Mouse (Mus musculus) mouse trophoblast stem cell (cell line): Measurements from ENCODE around the gene Cradd.

Experiments
- in situ Hi-C, 2 experiments: fragments of 300-500 bp; cut with MseI, MboI; formaldehyde crosslinking; loops; 2 replicates in 1 of 2; 3 replicates in 1 of 2; pipeline ENCODE4 v1.15.1; 2025

Gene Cradd

GRCm38 (mm10) chr10:95207423-95207822 is 116.5 kb downstream of the Cradd start:
- in situ Hi-C loops, result no loop called here

GRCm38 (mm10) chr10:95201514-95201913 is 122.4 kb downstream of the Cradd start:
- in situ Hi-C loops, result no loop called here

DNA sequence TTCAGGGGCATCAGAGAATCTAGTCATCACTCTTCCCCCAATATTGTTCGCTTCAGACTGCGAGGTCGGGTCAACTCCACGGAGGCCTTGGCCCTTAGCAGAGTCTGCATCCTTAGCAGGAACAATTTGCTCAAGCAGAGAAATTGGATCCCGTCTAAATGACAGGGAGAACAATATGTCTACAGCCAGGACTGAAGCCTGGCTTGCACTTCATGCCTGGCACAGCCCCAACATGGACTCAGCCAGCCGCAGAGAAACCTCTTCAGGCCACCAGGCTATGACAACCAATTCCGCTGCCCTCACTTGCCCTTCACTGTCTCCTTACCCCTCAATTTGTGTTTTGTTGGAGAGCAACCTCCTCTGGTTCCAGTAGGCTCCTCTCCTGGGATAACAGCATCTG is 123.6 kb downstream of the Cradd start:
- in situ Hi-C loops, result no loop called here

DNA sequence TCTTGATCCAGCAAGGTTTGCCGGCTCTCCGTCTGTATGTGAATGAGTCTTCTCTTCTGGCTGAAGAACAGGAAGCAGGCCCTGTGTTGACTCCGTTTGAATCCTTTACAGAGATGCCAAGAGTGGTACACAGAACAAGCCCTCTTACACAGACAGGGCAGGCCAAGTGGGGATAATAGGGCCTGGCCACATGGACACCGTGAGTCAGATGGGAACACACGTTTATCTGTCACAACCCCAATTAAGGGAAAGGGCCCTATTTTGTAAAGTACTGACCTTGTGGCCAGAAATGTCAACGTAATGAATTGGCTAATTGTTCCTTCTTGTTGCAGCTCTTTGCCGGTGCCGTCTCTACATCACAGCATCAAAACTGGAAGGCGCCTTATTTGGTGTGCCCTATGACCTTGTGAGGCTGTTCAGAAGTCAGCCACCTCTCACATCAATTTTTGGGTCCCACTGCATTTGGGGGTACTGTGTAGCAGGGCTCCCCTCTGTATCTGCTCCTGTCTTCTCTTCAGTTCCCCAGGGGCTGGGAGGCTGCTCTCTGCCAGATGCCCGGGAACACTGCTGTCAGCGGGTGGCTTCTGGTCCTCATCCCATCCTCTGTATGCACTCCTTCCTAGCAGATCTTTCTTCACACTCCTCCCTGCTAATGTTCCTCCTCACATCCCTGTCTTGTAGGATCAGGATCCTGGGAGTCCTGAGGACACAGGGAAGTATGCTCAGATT is 124.2 kb downstream of the Cradd start:
- in situ Hi-C loops, result no loop called here

- in situ Hi-C loops, result no loop called here
Measured at GRCm38 (mm10) chr10:95197377-95197776, 126.6 kb downstream of the Cradd start.

- in situ Hi-C loops, result no loop called here
Measured at GRCm38 (mm10) chr10:95195719-95196118, 128.2 kb downstream of the Cradd start.

- in situ Hi-C loops, result no loop called here
Measured at GRCm38 (mm10) chr10:95194776-95195175, 129.2 kb downstream of the Cradd start.

GRCm38 (mm10) chr10:95193875-95194281 is 130.1 kb downstream of the Cradd start:
- in situ Hi-C loops, result no loop called here

- in situ Hi-C loops, result no loop called here
Measured at GRCm38 (mm10) chr10:95191881-95192280, 132.1 kb downstream of the Cradd start.

- in situ Hi-C loops, result no loop called here
Measured at GRCm38 (mm10) chr10:95191151-95191655, 132.7 kb downstream of the Cradd start.

GRCm38 (mm10) chr10:95189550-95190211 is 134.3 kb downstream of the Cradd start:
- in situ Hi-C loops, result no loop called here

DNA sequence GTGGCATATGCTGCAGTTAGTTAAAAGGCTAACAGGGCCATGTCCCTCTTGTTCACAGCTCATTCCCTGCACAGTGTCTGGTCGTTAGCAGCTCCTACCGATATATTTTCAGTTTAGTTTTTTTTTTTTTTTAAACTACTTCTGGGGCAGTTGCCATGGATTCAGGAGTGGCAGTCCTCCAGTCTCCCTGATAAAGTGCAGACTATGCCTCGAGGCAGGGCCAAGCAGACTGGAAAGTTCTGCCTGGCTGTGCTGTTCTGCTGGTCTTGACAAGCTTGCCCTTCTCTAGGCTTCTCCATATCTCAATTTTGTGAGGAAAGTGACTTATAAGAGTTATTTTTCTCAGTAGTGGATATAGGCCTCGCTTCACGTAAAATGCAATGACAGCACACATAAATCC is 139.7 kb downstream of the Cradd start:
- in situ Hi-C loops, result no loop called here

DNA sequence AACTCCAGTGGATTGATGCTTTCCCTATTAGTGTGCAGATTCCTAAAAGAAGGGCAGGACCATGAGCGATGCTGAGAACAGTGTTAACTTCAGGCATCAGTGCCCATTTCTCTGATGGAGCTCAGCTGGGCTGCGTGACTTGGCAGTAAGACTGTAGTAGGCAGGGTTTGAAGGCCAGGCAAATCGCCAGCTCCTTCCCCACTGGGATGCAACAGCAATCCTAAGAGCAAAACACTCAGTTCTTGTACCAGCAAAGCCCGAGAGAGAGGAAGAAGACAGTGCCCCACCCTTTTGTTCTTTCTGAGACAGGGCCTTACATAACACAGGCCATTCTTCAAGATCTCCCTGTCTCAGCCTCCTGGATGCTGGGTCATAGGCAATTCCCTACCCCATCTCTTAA is 140.9 kb downstream of the Cradd start:
- in situ Hi-C loops, result no loop called here

DNA sequence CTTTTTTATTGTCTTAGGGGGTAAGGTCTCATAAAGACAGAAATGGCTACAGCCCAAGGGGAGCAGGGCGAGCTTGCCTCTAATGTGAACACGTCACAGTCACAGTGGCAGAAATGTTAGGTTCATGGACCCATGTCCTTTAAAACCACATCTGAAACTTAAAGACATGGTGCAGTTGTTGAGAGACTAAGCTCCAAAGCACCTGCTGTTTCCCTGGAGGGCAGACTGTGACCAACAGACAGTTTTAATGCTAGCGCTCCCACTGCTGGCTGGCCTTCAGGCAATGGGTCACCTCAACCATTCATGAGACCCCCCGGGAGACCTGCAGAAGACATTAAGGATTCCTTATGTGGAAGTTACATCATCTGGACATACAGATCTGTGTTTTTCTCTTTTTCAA is 141.5 kb downstream of the Cradd start:
- in situ Hi-C loops, result no loop called here

DNA sequence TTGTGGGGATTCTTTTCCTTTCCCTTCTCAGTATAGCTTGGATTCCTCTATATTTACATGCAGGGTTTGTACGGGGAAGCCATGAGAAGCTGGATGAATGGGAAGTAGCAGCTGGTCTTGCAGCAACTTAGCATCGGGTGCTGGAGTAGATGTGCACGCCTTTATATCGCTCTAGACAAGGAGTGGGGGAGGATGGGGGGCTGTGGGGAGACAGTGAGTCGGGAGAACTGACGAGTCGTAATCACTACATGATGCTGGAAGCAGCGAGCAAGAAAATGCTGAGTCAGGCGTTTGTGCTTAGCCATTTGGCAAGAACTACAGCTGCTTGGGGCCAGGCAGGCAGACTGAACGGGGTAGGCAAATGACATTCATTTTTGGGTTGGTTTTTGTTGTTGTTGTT is 142.4 kb downstream of the Cradd start:
- in situ Hi-C loops, result no loop called here

GRCm38 (mm10) chr10:95180900-95181299 is 143.0 kb downstream of the Cradd start:
- in situ Hi-C loops, result no loop called here

DNA sequence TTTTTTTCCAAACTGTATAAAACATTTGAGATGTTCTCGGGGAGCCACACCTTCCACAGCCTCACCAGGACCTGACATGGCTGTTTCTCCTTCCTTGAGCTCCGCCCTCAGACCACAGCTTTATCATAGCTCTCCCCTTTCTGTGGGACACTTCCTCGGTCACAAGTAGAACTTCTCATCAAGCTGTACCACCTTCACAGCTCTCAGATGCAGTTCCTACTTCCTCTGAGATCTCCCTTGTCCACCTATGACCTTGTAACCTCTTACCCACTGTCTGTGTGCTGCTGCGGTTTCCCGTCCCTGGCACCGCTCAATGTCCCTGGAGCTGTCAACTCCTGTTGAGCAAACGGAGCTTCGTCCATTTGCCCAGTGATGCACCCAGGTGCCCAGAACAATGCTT is 143.8 kb downstream of the Cradd start:
- in situ Hi-C loops, result no loop called here

DNA sequence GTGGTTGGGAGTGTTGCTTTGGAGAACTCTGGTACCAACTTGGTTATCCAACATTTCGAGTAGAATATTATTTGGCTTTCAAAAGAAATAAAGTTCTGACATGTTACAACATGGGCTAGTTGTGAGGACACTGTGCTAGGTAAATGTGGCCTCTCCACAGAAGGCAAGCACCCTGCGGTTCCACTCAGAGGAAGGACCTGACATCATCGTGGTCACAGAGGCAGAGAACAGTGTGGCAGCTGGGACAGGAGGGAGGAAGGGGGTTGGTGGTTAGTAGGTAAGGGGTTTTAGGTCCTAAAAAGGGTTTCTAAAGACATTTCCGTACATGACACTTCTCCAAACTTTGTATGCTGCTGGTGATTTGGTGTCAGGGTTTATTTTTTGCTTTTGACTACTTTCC is 145.1 kb downstream of the Cradd start:
- in situ Hi-C loops, result no loop called here

DNA sequence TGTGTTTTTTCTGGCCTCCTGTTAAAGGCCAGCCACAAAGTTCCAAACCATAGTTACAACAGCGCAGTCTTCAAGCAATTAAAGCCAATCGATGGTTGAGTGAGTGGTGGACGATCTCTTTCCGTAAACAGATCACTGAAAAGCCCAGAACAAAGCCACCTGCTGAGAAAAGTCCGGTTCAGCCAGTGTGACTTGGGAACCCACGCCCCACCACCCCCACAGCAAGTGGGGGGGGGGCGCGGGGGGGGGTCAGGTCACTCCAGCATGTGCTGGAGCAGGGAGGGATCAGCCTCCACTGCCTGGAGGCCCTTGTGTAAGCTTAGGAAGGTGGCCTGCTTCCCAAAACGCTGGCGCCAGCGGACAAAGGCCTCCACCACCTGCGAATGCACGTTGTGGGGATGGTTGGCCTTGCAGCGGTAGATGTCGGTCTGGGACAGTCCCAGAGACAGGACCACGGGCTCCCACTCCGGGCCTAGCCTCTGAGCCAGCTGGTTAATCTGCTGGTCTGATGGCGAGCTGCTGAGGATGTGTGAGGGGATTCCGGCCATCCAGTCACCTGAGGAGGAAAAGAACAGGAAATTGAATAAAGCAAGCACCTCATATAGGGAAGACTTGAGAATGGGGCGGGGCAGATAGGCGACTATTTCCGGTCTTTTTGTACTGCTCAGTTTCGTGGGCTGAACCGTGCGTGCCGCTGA is 148.4 kb downstream of the Cradd start:
- in situ Hi-C loops, result no loop called here

DNA sequence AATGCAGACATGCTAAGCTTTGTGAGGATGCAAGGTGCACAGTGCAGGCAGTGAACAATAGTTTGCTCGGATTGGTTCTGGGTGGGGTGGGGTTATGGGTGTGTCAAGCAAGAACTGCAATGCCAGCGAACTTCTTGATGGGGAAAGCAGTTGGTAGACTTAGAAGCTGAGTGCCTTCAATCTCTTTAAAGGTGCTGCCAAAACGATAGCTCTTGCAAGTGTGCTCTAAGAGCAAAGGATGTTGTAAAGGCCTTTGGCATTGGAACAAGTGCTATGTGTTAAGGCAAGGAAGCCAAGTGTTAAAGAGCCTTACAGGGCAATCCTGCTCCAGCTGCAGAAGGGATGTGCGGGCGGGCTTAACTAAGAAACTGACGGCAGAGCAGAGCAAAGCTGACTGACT is 149.7 kb downstream of the Cradd start:
- in situ Hi-C loops, result no loop called here

DNA sequence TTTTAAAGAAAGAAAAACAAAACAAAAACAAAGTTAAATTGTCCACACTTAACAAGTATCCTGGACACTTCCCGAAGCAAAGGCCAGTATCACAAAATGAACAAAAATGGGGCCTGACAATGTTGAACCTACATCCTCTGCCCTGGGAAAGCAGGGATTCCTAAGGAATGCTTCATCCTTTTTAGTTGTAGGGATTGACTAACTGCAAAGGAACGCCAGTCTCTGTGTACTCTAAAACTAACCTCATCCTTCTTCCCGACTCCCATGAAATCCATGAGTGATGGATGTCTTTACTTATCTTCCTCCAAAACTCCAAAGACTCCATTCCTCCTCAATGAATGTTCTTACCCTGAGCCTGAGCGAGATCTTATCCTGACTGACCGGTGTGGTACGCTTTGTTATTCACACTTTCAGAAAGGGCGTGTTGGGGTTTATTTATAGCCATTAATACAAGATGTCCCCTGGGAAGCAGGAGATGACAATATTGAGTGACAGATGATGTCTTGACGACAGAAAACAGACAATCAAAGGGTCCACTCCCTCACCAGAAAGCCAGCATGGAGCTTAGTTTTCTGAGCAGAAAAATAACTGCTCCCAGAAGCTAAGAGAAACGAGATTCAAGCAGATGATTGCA is 153.1 kb downstream of the Cradd start:
- in situ Hi-C loops, result no loop called here

GRCm38 (mm10) chr10:95164949-95165348 is 159.0 kb downstream of the Cradd start:
- in situ Hi-C loops, result no loop called here
